Mouse (Mus musculus): ENCODE measurements at regions not wholly inside any gene's neighbourhood (a gene's known extent, or its start where the extent isn't known, plus 50 kb on each side); places are given as distances from the start of the nearest gene placed in this dataset.

DNA sequence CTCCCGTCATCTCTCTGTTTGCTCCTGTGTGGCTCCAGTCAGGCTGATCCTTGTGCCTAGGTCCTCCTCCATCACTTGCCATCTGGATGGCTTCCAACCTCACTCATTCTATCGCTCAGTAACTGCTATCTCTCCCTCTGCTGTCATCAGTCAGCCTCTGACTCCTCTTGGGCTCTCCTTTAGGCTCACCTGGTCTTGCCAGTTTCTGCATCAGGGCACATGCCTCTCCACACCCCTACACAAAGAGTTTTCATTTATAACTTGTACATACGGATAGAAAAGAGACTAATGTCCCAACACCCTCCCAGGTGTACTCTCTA lies 2664.7 kb upstream of the Lrrc6 start:
- no peak for DNase-seq

DNA sequence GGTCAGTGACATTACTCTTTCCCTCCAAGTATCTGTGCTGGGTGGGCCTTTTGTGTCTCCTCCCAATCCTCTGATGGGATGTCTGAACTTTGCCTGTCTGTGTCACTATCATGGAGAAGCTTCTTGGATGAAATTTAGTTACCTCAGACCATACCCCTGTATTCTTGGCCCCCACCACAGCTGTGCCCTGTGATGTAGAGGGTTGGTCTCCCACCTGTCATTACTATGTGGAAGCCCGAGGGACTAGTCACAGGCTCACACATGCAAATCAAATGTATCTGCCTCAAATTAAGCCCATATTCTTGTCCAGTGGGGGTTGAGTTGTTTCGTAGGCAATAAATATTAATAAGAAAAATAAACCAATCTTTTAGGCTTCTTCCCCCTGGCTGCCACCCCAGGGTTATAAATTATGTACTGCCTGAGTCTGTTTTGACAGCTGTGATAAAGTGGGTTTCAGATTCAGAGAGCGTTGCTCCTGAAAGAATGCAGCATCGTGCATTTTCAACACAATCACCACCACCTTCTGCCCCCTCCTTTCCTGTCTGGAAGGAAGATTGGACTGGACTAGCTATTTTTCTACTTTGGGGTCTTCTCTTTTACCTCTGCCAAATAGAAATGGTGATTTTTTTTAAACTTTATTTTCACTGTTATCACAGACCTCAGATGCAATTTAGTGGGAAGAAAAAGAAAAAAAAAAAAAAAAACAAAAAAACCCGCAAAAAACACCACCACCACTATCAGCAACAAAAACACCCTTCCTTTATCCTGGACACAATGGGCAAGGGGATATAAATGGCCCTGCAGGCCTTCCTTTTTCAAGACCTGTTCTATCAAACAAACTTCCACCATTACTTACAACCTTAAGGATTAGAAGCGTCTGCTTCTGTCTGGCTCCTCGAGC lies 2664.1 kb upstream of the Lrrc6 start:
- peak in 1 of 2 experiments; percentile 24 for DNase-seq

DNA sequence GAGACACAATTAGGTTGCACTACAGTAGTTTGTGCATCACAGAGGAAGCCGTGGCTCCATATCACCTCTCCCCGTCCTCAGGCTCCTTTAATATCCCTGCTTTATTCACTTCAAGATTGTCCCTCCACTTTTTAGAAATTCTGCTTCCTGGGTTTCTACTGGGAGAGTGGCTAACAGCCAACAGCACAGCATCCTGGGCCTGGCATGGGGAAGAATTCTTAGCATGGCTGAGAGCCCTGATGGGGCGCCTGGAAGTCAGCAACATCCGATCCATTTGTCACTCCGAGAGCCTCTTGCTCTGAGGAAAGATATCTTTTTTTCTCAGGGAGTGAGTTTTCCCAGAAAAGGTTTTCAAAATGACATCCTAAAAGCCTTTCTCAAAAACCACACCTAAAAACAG lies 2660.3 kb upstream of the Lrrc6 start:
- no peak for DNase-seq

DNA sequence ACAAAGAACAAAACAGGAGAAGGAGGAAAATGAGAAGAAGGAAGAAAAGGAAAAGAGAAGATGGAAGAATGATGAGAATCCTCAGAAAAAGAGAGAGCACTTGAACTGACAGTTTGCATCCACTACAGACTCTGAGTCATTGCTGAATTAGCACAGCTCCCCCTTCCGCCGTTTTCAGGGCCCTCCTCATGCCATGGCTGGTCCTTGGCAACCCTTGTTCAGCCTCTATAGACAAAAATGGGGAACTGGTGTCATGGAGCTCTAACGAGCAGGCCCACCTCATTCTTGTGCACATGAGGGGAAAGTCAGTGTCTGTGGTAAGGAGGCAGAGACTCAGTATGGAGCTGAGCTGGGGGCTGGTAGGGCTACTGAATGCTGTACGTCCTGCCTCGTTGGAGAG lies 2657.4 kb upstream of the Lrrc6 start:
- DNase-seq = no peak
